ENCODE assay signal across 26 mouse cellular contexts in the genomic region with DNA sequence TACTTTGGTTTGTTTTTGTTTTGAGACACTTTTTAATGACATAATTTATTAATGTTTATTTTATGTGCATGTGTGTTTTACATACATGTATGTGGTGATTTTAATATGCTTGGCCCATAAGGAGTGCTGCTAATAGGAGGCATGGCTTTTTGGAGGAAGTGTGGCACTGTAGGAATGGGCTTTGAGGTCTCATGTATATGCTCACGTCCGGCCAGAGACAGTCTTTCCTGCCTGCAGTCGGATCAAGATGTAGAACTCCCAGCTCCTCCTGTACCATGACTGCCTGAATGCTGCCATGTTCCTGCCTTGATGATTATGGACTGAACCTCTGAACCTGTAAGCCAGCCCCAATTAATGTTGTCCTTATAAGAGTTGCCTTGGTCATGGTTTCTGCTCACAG.
"Had no signal": no experiment of that assay in that cellular context is flagged by ENCODE, and none has a peak within 500 bp of the region (broad histone marks: within the 10 kb centered on the region; RNA-seq: fewer than 3 reads in every experiment).

No protein-coding gene starts in this region.

- H3K27ac ChIP-seq: embryonic facial prominence, embryonic 10.5 days; embryonic facial prominence, embryonic 12.5 days; embryonic facial prominence, embryonic 13.5 days; embryonic facial prominence, embryonic 15.5 days; forebrain, embryonic 10.5 days; forebrain, embryonic 12.5 days; forebrain, embryonic 13.5 days; forebrain, embryonic 15.5 days; gastrocnemius, adult 2 months; heart, adult 2 months had no signal

- H3K36me3 ChIP-seq: embryonic facial prominence, embryonic 10.5 days; embryonic facial prominence, embryonic 12.5 days; embryonic facial prominence, embryonic 13.5 days; embryonic facial prominence, embryonic 15.5 days; forebrain, embryonic 10.5 days; forebrain, embryonic 12.5 days; forebrain, embryonic 15.5 days had no signal

- H3K9me3 ChIP-seq: embryonic facial prominence, embryonic 10.5 days; embryonic facial prominence, embryonic 12.5 days; embryonic facial prominence, embryonic 13.5 days; embryonic facial prominence, embryonic 15.5 days; forebrain, embryonic 10.5 days; forebrain, embryonic 13.5 days; forebrain, embryonic 15.5 days had no signal

- H3K27me3 ChIP-seq: embryonic facial prominence, embryonic 12.5 days; embryonic facial prominence, embryonic 13.5 days; embryonic facial prominence, embryonic 15.5 days; forebrain, embryonic 12.5 days; forebrain, embryonic 13.5 days; forebrain, embryonic 15.5 days had no signal

- H3K4me3 ChIP-seq: embryonic facial prominence, embryonic 10.5 days; embryonic facial prominence, embryonic 12.5 days; embryonic facial prominence, embryonic 13.5 days; embryonic facial prominence, embryonic 15.5 days; erythroblast, embryonic 14.5 days; forebrain, embryonic 10.5 days; forebrain, embryonic 12.5 days; forebrain, embryonic 13.5 days; forebrain, embryonic 15.5 days; gastrocnemius, adult 2 months; heart, adult 2 months had no signal

- DNase-seq: cerebellum, adult 2 months; cerebellum, adult 8-10 months; cerebellum, adult 9-10 months; cerebellum, adult 9-11 months; cerebellum, postnatal 10 days; cerebellum, postnatal 14 days; cerebellum, postnatal 25 days; cerebellum, postnatal 36 days; embryo, embryonic 11 days; forebrain, postnatal 0 days; gastrocnemius, adult 2 months; gastrocnemius, postnatal 10 days; gastrocnemius, postnatal 14 days; gastrocnemius, postnatal 25 days; gastrocnemius, postnatal 36 days; heart, adult 18-20 months; heart, adult 2 months had no signal

- H3K4me1 ChIP-seq: embryonic facial prominence, embryonic 10.5 days; embryonic facial prominence, embryonic 12.5 days; embryonic facial prominence, embryonic 13.5 days; embryonic facial prominence, embryonic 15.5 days; forebrain, embryonic 10.5 days; forebrain, embryonic 15.5 days had no signal
